Mouse (Mus musculus): ENCODE data around the gene Gm45785. TPM values are rescaled to one million over a fixed set of nuclear protein-coding genes. Genes with fewer than 3 reads are reported as not detected.
A peak's percentile ranks its signal among the peaks of the same experiment; 100 is the strongest.

The Gm45785 gene
- polyA plus RNA-seq, 1 experiment: not detected

- no peak overlapping the region for H3K4me3 ChIP-seq (ENCODE audit: insufficient read depth, low read length)
Measured at GRCm38 (mm10) chr7:140810496-140810895, 45.6 kb downstream of the Gm45785 start.

GRCm38 (mm10) chr7:140805704-140806103, 50.4 kb downstream of the Gm45785 start:
- TF ChIP-seq CTCF (IDR thresholded peaks at IDR 0.05; ENCODE audit: low read depth, low read length) (0 out of 2 replicates have a peak, but pooled peaks have one; percentile 15), POLR2A (IDR thresholded peaks at IDR 0.05; ENCODE audit: borderline replicate concordance, low read depth, low read length) (no peak)
- Histone ChIP-seq H3K4me1 (ENCODE audit: control insufficient read depth, insufficient read depth, low read length) (no peaks in the 10 kb centered on the region), H3K4me3 (ENCODE audit: insufficient read depth, low read length) (no peak overlapping the region), H3K27ac (ENCODE audit: insufficient read depth, low read depth, low read length) (no peak overlapping the region)

More at GRCm38 (mm10) chr7:140810496-140810895, 45.6 kb downstream of the Gm45785 start:
- Histone ChIP-seq H3K27ac (ENCODE audit: insufficient read depth, low read depth, low read length) (no peak overlapping the region), H3K4me1 (ENCODE audit: control insufficient read depth, insufficient read depth, low read length) (no peaks in the 10 kb centered on the region)
- TF ChIP-seq CTCF (IDR thresholded peaks at IDR 0.05; ENCODE audit: low read depth, low read length): 0 out of 2 replicates have a peak, but pooled peaks have one; percentile 21
- TF ChIP-seq POLR2A (IDR thresholded peaks at IDR 0.05; ENCODE audit: borderline replicate concordance, low read depth, low read length): no peak

- H3K4me1 ChIP-seq (ENCODE audit: control insufficient read depth, insufficient read depth, low read length): no peaks in the 10 kb centered on the region
- TF ChIP-seq CTCF (IDR thresholded peaks at IDR 0.05; ENCODE audit: low read depth, low read length) (no peak), POLR2A (IDR thresholded peaks at IDR 0.05; ENCODE audit: borderline replicate concordance, low read depth, low read length) (no peak)
- no peak overlapping the region for H3K27ac ChIP-seq (ENCODE audit: insufficient read depth, low read depth, low read length)
Measured at GRCm38 (mm10) chr7:140802629-140803028, 53.5 kb downstream of the Gm45785 start.

GRCm38 (mm10) chr7:140798212-140798611, 57.9 kb downstream of the Gm45785 start:
- TF ChIP-seq CTCF (IDR thresholded peaks at IDR 0.05; ENCODE audit: low read depth, low read length) (no peak), POLR2A (IDR thresholded peaks at IDR 0.05; ENCODE audit: borderline replicate concordance, low read depth, low read length) (no peak)
- H3K4me3 ChIP-seq (ENCODE audit: insufficient read depth, low read length): no peak overlapping the region
- H3K27ac ChIP-seq (ENCODE audit: insufficient read depth, low read depth, low read length): no peak overlapping the region
- H3K4me1 ChIP-seq (ENCODE audit: control insufficient read depth, insufficient read depth, low read length): no peaks in the 10 kb centered on the region

More at GRCm38 (mm10) chr7:140802629-140803028, 53.5 kb downstream of the Gm45785 start:
- H3K4me3 ChIP-seq (ENCODE audit: insufficient read depth, low read length): no peak overlapping the region

- no peak overlapping the region for H3K4me3 ChIP-seq (ENCODE audit: insufficient read depth, low read length)
- H3K4me1 ChIP-seq (ENCODE audit: control insufficient read depth, insufficient read depth, low read length): no peaks in the 10 kb centered on the region
- no peak overlapping the region for H3K27ac ChIP-seq (ENCODE audit: insufficient read depth, low read depth, low read length)
- TF ChIP-seq POLR2A (IDR thresholded peaks at IDR 0.05; ENCODE audit: borderline replicate concordance, low read depth, low read length) (no peak), CTCF (IDR thresholded peaks at IDR 0.05; ENCODE audit: low read depth, low read length) (no peak)
Measured at GRCm38 (mm10) chr7:140797619-140798018, 58.5 kb downstream of the Gm45785 start.

GRCm38 (mm10) chr7:140793541-140793940, 62.6 kb downstream of the Gm45785 start:
- H3K4me3 ChIP-seq (ENCODE audit: insufficient read depth, low read length): no peak overlapping the region
- H3K4me1 ChIP-seq (ENCODE audit: control insufficient read depth, insufficient read depth, low read length): no peaks in the 10 kb centered on the region
- H3K27ac ChIP-seq (ENCODE audit: insufficient read depth, low read depth, low read length): no peak overlapping the region
- no peak for TF ChIP-seq CTCF (IDR thresholded peaks at IDR 0.05; ENCODE audit: low read depth, low read length)
- TF ChIP-seq POLR2A (IDR thresholded peaks at IDR 0.05; ENCODE audit: borderline replicate concordance, low read depth, low read length): no peak

- H3K27ac ChIP-seq (ENCODE audit: insufficient read depth, low read depth, low read length): no peak overlapping the region
- no peak for TF ChIP-seq POLR2A (IDR thresholded peaks at IDR 0.05; ENCODE audit: borderline replicate concordance, low read depth, low read length)
- TF ChIP-seq CTCF (IDR thresholded peaks at IDR 0.05; ENCODE audit: low read depth, low read length): no peak
- H3K4me1 ChIP-seq (ENCODE audit: control insufficient read depth, insufficient read depth, low read length): no peaks in the 10 kb centered on the region
- H3K4me3 ChIP-seq (ENCODE audit: insufficient read depth, low read length): no peak overlapping the region
Measured at GRCm38 (mm10) chr7:140788053-140788435, 68.1 kb downstream of the Gm45785 start.

- Histone ChIP-seq H3K4me3 (ENCODE audit: insufficient read depth, low read length) (no peak within 1 kb of the TSS), H3K27ac (ENCODE audit: insufficient read depth, low read depth, low read length) (no peak within 1 kb of the TSS), H3K4me1 (ENCODE audit: control insufficient read depth, insufficient read depth, low read length) (no peaks in the 10 kb centered on the region)
- TF ChIP-seq POLR2A (IDR thresholded peaks at IDR 0.05; ENCODE audit: borderline replicate concordance, low read depth, low read length): no peak
Measured at GRCm38 (mm10) chr7:140787406-140788052, 68.6 kb downstream of the Gm45785 start, which contains the start of gene Syce1. Gene Syce1, minus strand, starts transcription at chr7:140787852.

- no peaks in the 10 kb centered on the region for H3K4me1 ChIP-seq (ENCODE audit: control insufficient read depth, insufficient read depth, low read length)
- H3K27ac ChIP-seq (ENCODE audit: insufficient read depth, low read depth, low read length): no peak overlapping the region
- H3K4me3 ChIP-seq (ENCODE audit: insufficient read depth, low read length): no peak overlapping the region
- no peak for TF ChIP-seq POLR2A (IDR thresholded peaks at IDR 0.05; ENCODE audit: borderline replicate concordance, low read depth, low read length)
Measured at GRCm38 (mm10) chr7:140780548-140780947, 75.6 kb downstream of the Gm45785 start.

Other genes starting within 250 kb of the Gm45785 start
- gene Olfr61, start 227.4 kb downstream of the Gm45785 start, polyA plus RNA-seq (2012; ENCODE audit: insufficient read depth, insufficient read length, missing spikeins): not detected in 2 replicates
- not detected in 2 replicates for gene Olfr53, start 209.9 kb downstream of the Gm45785 start, polyA plus RNA-seq (2012; ENCODE audit: insufficient read depth, insufficient read length, missing spikeins)
- 0.05 TPM in 1 of 2 replicates, not detected in the other for gene Olfr539, start 196.4 kb downstream of the Gm45785 start, polyA plus RNA-seq (2012; ENCODE audit: insufficient read depth, insufficient read length, missing spikeins)
- gene Olfr45, start 174.4 kb downstream of the Gm45785 start, polyA plus RNA-seq (2012; ENCODE audit: insufficient read depth, insufficient read length, missing spikeins): not detected in 2 replicates
- not detected in 2 replicates for gene Olfr541, start 159.1 kb downstream of the Gm45785 start, polyA plus RNA-seq (2012; ENCODE audit: insufficient read depth, insufficient read length, missing spikeins)
- not detected in 2 replicates for gene Cyp2e1, start 92.6 kb downstream of the Gm45785 start, polyA plus RNA-seq (2012; ENCODE audit: insufficient read depth, insufficient read length, missing spikeins)
- not detected in 2 replicates for gene Syce1, start 68.5 kb downstream of the Gm45785 start, polyA plus RNA-seq (2012; ENCODE audit: insufficient read depth, insufficient read length, missing spikeins)
- gene Zfp941, start 34.2 kb downstream of the Gm45785 start, polyA plus RNA-seq (2012; ENCODE audit: insufficient read depth, insufficient read length, missing spikeins): 0.19 and 0.20 TPM in 2 replicates
- gene Urah, start 21.3 kb downstream of the Gm45785 start, polyA plus RNA-seq (2012; ENCODE audit: insufficient read depth, insufficient read length, missing spikeins): not detected in 2 replicates
- gene Scgb1c1, start 10.8 kb downstream of the Gm45785 start, polyA plus RNA-seq (2012; ENCODE audit: insufficient read depth, insufficient read length, missing spikeins): not detected in 2 replicates
- not detected in 2 replicates for gene Odf3, start 8.5 kb downstream of the Gm45785 start, polyA plus RNA-seq (2012; ENCODE audit: insufficient read depth, insufficient read length, missing spikeins)
- gene Ric8a, start 626 bp upstream of the Gm45785 start, polyA plus RNA-seq (2012; ENCODE audit: insufficient read depth, insufficient read length, missing spikeins): 58.2 and 61.2 TPM in 2 replicates
- gene Bet1l, start 1.2 kb upstream of the Gm45785 start, polyA plus RNA-seq (2012; ENCODE audit: insufficient read depth, insufficient read length, missing spikeins): 21.1 and 29.7 TPM in 2 replicates
- gene Psmd13, start 25.6 kb upstream of the Gm45785 start, polyA plus RNA-seq (2012; ENCODE audit: insufficient read depth, insufficient read length, missing spikeins): 120 and 121 TPM in 2 replicates
- 16.2 and 20.1 TPM in 2 replicates for gene Sirt3, start 26.0 kb upstream of the Gm45785 start, polyA plus RNA-seq (2012; ENCODE audit: insufficient read depth, insufficient read length, missing spikeins)
- 2.2 TPM in 1 of 2 replicates, not detected in the other for gene Cox8b, start 44.1 kb upstream of the Gm45785 start, polyA plus RNA-seq (2012; ENCODE audit: insufficient read depth, insufficient read length, missing spikeins)
- not detected in 2 replicates for gene Nlrp6, start 64.6 kb upstream of the Gm45785 start, polyA plus RNA-seq (2012; ENCODE audit: insufficient read depth, insufficient read length, missing spikeins)
- 11.5 and 13.8 TPM in 2 replicates for gene Pgghg, start 85.1 kb upstream of the Gm45785 start, polyA plus RNA-seq (2012; ENCODE audit: insufficient read depth, insufficient read length, missing spikeins)
- 1.8 and 1.9 TPM in 2 replicates for gene Ifitm5, start 94.0 kb upstream of the Gm45785 start, polyA plus RNA-seq (2012; ENCODE audit: insufficient read depth, insufficient read length, missing spikeins)
- gene Gm45717, start 99.6 kb upstream of the Gm45785 start, polyA plus RNA-seq (2012; ENCODE audit: insufficient read depth, insufficient read length, missing spikeins): 1.2 and 8.8 TPM in 2 replicates
- gene Ifitm2, start 99.7 kb upstream of the Gm45785 start, polyA plus RNA-seq (2012; ENCODE audit: insufficient read depth, insufficient read length, missing spikeins): 1,477 and 1,645 TPM in 2 replicates
- gene Ifitm1, start 110.9 kb upstream of the Gm45785 start, polyA plus RNA-seq (2012; ENCODE audit: insufficient read depth, insufficient read length, missing spikeins): 31.2 and 38.0 TPM in 2 replicates
- 1,636 and 1,773 TPM in 2 replicates for gene Ifitm3, start 154.4 kb upstream of the Gm45785 start, polyA plus RNA-seq (2012; ENCODE audit: insufficient read depth, insufficient read length, missing spikeins)
- 31.9 and 45.4 TPM in 2 replicates for gene Ifitm6, start 161.6 kb upstream of the Gm45785 start, polyA plus RNA-seq (2012; ENCODE audit: insufficient read depth, insufficient read length, missing spikeins)
- gene Gm17387, start 172.8 kb upstream of the Gm45785 start, polyA plus RNA-seq (2012; ENCODE audit: insufficient read depth, insufficient read length, missing spikeins): not detected in 2 replicates
- gene B4galnt4, start 204.8 kb upstream of the Gm45785 start, polyA plus RNA-seq (2012; ENCODE audit: insufficient read depth, insufficient read length, missing spikeins): not detected in 2 replicates
- gene Pkp3, start 221.9 kb upstream of the Gm45785 start, polyA plus RNA-seq (2012; ENCODE audit: insufficient read depth, insufficient read length, missing spikeins): not detected in 2 replicates
- 1.6 and 3.9 TPM in 2 replicates for gene Sigirr, start 244.2 kb upstream of the Gm45785 start, polyA plus RNA-seq (2012; ENCODE audit: insufficient read depth, insufficient read length, missing spikeins)